Mouse (Mus musculus) gastrocnemius, postnatal 10 days (tissue): ENCODE measurements at regions not wholly inside any gene's neighbourhood (a gene's known extent, or its start where the extent isn't known, plus 50 kb on each side); places are given as distances from the start of the nearest gene placed in this dataset.
A peak's percentile ranks its signal among the peaks of the same experiment; 100 is the strongest.

Source experiments
- DNase-seq: peaks from one replicate; pipeline ENCODE4 v3.0.0; 2021; ENCODE audit warnings: mixed read lengths

GRCm38 (mm10) chr15:96878796-96879195, 177.0 kb downstream of the Slc38a4 start:
- DNase-seq: no peak

GRCm38 (mm10) chr15:96877931-96878330, 177.8 kb downstream of the Slc38a4 start:
- no peak for DNase-seq

GRCm38 (mm10) chr15:96877271-96877670, 177.7 kb upstream of the Slc38a2 start:
- no peak for DNase-seq

GRCm38 (mm10) chr15:96874145-96874544, 174.6 kb upstream of the Slc38a2 start:
- no peak for DNase-seq

- DNase-seq: no peak
Observed at GRCm38 (mm10) chr15:96873562-96873961, 174.0 kb upstream of the Slc38a2 start.

DNA sequence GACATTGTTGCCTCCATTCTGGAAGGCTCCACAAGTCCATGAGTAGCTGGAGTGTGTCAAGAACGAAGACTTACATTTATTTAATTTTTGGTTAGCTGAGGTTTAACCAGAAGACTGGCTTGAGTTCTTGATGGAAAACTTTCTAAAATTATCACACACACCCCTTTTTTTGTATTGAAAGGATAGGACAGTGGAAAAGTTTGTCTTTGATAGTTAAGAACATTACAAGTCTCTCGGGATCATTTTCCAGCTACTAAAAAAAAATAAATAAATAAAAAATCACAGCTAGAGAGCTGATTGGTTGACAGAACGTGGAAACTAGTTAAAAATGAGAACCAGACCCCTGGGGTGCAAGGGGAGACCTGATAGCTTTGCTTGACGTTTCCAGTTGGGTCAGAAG, 173.6 kb upstream of the Slc38a2 start:
- DNase-seq: no peak

GRCm38 (mm10) chr15:96867701-96868100, 168.2 kb upstream of the Slc38a2 start:
- DNase-seq: no peak

DNA sequence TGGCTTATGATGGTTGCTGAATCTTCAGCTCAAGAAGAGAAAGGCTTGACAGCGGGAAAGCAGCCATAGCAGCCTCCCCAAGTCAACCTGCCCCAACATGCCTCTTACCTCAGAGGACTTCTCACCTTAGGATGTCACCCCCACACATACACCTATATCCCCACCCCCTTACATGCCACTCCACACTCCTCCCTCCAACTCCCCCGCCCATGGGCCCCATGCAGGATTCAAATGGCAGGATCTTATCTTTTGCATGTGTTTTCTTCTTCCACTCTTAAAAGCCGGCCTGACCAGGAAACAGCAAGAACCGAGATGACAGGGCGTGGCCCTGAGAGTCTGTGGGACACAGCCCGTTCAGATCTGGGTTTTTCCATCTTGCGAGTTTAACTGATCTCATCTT, 166.4 kb upstream of the Slc38a2 start:
- no peak for DNase-seq

DNA sequence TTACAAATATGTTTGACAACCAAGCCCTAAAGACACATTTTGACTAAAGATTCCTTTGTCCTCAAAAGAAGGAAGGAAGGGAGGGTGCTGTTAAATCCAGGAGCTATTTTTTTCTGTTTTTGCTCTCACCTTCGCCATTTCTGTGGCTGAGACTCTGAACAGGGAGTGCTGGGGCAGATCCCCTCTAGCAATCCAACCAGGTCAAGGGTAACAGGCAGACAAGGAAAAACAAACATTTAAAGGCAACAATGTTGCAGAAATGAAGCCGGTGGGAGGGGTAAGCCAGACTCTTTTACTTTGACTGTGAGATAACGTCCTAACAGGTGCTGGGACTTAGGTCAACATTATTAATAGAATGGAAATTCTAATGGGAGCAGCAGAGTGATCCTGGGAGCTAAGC, 158.2 kb upstream of the Slc38a2 start:
- no peak for DNase-seq

DNA sequence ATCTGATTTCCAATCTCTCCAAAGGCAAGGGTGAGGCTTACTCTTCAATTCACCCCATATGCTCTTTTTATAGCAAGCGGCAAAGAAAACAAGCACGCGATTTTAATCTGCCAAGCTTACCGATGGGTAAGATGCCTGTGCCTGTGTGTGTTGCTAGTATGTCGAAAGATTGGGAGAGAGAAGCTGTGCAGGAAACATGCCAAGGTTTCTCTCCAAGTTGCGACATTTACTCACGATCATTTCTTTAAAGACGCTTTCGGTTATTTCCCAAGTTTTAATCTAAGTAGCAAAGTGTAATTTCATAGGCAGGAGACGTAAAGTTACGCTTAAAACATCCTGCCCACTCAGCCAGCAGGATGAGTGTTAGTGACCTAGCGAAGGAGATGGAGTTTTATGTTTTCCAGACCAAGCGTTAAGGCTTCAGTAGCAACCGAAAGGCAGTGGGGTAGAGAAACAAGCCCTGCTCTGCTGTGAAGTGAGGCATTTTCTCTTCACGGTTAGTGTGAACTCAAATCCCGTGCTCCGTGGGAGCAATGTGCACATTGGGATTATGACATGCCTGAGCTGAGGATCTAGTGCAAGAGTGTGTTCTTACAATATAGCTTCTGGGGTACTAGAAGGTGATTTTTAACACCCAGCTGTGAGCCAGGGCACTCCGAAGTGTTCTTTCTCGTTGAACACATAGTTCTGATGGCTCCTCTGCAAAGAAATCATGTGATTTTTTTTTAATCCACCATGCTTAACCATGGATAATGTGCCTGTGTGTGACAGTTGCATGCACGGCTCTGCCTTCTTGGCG, 152.6 kb upstream of the Slc38a2 start:
- DNase-seq: no peak

GRCm38 (mm10) chr15:96848150-96848549, 148.6 kb upstream of the Slc38a2 start:
- peak; percentile 37 for DNase-seq

DNA sequence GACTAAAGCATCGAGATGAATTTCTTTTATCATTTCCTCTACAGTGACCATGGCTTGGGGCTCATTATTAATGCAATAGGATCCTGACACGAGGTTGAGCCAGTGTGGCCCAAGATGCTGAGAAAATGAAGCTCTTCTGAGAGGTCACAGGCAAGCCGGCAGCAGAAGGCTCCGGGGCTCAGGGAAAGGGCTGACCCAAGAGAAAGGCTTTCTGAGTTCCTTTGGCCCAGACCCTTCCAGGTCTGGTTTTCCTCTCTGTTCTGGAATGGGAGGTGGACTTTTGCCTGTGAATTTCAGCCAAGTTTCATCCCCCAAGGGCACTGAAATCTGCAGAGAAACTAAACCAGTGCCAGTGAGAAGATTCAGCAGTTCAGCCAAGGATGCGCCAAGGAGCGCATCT, 145.7 kb upstream of the Slc38a2 start:
- DNase-seq: peak; percentile 21

- DNase-seq: no peak
Observed at GRCm38 (mm10) chr15:96844290-96844689, 144.8 kb upstream of the Slc38a2 start.

DNA sequence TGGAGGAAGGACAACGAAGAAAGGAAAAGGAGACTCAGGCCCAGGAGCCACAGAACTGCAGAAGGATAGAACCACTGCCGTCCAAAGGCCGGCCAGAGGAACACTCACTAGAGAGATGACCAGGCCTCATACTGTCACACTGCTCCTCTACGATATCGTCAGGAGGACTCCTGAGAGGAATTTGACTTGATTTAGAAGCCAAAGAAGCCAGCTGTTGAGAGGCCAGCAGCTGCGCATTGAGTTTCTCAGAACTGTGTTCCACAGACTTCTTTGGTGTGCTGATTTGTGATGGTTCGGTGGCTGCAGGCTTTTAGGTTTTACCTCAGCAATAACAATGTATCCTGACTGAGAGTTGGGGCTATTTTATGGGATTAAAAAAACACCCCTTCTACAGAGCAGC, 144.1 kb upstream of the Slc38a2 start:
- no peak for DNase-seq

DNA sequence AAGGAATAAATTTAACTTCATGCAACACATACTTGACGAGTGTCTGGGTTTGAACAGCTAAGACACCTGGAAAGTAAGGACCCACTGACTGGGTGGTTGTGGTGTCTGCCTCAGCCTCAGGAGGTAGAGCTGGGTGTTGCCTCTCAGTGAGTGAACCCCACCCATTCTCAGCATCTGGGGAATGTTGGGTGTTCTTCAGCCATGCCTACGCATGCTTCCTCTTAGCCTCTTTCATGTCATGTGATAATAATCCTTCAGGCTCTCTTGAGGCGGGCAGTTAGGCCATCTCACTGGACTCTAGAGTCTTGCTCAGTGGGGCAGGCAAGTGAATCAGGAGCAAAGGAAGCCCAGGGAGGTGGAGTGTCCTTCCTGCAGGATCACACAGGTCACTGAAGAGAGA, 143.4 kb upstream of the Slc38a2 start:
- no peak for DNase-seq

DNA sequence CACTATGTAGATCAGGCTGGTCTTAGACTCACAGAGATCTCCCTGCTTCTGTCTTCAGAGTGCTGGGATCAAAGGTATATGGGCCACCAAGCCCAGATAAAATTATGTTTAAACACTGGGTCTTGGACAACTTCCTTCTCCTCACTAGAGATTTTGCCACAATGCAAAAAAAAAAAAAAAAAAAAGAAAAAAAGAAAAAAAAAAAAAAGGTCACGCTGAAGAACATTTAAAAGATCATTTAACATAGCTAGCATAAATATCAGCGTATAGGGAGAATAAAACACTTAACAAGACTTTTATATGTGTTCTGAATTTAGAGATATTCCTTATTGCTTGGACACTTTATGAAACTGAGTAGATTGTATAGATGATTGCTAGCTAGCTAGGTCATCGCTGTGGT, 137.1 kb upstream of the Slc38a2 start:
- no peak for DNase-seq

- no peak for DNase-seq
Observed at GRCm38 (mm10) chr15:96834862-96835261, 135.3 kb upstream of the Slc38a2 start.

DNA sequence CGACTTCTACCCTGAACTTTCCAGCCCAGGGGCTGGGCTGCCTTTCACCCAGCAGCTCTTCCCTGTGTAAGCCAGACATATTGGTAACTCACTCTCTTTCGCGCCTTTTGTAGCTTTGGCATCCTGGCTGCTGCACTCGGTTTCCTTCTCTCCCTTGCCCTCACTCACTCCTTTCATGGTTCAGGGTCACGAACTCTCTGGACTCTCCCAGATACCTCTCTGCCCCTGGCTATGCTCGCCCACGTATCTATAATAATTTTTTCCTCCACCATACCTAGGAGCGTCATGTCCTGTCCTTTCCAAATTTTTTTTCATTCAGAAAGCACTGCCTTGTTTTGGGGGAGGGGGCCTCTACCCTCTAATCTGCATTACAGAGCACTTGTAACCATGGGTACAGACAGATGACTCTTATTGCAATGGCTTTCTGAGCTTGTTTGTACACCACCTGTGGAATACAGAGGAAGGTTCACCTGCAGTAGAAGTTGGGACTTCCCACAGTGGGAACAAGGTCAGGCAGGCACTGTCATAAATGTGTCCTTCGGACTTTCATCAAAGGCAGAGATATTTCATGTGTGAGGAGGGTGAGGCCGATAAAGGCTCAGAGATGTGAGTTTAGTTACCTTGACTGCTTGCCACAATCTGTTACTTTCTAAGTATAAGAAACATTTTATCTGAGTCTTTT, 134.8 kb upstream of the Slc38a2 start:
- no peak for DNase-seq

GRCm38 (mm10) chr15:96832389-96832788, 132.9 kb upstream of the Slc38a2 start:
- DNase-seq: no peak

GRCm38 (mm10) chr15:96831256-96831655, 131.7 kb upstream of the Slc38a2 start:
- no peak for DNase-seq

- DNase-seq: no peak
Observed at GRCm38 (mm10) chr15:96830578-96830977, 131.0 kb upstream of the Slc38a2 start.

- DNase-seq: peak; percentile 59
Observed at GRCm38 (mm10) chr15:96829941-96830340, 130.4 kb upstream of the Slc38a2 start.

GRCm38 (mm10) chr15:96828681-96829080, 129.2 kb upstream of the Slc38a2 start:
- DNase-seq: no peak

DNA sequence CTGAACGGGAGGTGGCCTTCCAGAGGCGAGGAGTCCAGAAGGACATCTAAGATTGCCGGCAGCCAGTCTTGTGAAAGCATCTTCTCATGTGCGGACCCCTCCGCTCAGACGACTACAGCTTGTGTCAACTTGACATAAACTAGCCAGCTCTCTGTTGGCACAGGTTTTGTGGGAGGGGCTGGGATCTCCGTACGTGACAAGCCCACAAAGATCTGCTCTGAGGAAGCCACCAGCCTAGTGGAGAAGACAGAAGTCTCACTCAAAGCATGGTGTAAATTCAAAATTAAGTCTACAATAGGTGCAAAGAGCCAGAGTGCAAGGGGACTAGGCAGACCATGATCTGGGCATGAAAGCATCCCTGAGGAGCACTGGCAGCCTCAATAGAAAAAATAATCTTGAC, 128.4 kb upstream of the Slc38a2 start:
- no peak for DNase-seq
